Mouse (Mus musculus): ENCODE data around the gene Tlr9. TPM values are rescaled to one million over a fixed set of nuclear protein-coding genes. Genes with fewer than 3 reads are reported as not detected.

The Tlr9 gene
- total RNA-seq, 2 experiments from 2014 or later: 0.82 to 1.1 TPM

DNA sequence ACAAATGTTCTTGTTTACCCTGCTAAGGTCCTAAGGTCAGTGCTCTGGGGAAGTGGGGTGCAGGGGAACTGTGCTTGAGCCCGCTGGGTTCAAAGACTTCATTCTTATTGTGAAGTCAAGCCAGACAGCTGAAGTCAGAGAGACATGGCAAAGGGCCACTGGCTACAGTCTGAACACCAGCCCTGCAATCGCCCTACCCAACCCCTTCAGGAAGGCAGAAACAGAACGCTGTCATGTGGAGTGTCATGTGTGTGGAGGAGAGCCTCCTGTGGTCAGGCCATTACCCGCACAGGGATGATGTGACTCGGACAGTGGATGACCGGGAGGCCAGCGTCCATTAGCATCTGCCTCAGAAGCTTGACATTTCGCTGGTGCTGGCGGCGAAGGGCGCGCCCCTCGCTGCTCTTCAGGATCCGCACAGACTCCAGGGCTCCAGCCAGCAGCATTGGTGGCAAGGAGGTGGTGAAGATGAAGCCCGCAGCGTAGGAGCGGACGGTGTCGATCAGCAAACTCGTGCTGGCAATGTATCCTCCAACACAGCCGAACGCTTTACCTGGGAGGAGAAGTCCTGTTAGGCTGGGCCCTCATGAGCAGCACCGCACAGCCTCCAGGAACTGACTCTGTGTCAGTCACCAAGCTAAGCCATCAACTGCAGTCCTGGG, 13.9 kb downstream of the Tlr9 start:
- DNase-seq (ENCODE audit: extremely low spot score in 1 of 2, low spot score in 2 of 2): no peak
- TF ChIP-seq CTCF (IDR thresholded peaks at IDR 0.05): no peak
- intact Hi-C loops (cut with DNase I): no loop called here
- Histone ChIP-seq H3K27ac (no peak overlapping the region; the same call in 1 of the 2 replicates), H3K4me3 (no peak overlapping the region)

DNA sequence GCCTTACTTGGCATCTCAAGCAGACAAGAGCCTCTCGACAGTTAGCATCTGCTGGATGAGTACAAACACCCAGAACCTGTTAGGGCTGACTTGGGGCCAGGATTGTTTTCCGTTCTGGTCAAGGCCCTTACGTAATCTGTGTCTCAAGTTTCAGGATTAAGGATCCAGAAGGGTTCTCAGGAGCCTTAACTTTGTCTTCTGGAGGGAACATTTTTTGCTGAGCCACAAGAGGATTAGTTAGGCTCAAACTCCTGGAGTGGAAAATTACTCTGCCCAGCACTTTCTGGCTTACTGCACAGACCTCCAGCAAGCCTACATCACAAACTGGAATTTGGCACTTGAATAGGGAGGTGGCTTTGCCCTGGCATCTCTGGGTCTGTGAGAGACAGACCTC, 14.4 kb downstream of the Tlr9 start:
- no peak overlapping the region for H3K4me3 ChIP-seq
- no peak overlapping the region; the same call in 1 of the 2 replicates for H3K27ac ChIP-seq
- intact Hi-C loops (cut with DNase I): no loop called here
- TF ChIP-seq CTCF (IDR thresholded peaks at IDR 0.05): no peak
- DNase-seq (ENCODE audit: extremely low spot score in 1 of 2, low spot score in 2 of 2): no peak

DNA sequence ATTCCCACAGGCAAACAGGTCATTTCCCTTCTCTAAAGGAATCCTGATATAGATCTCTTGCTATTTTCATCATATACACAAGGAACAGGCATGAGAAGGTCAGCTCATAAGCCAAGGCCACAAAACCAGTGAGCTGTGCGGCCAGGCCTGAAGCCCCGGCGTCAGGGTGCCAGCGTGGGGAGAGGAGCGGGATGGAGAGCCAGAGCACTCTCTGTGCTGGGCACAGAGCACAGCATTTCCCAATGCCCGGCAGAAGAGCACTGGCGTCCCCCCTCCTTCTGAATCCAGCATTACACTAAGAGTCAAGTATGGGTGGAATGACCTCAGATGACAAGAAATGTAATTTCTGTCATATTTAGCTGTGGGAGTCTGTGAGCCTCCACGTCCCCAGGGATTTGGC, 15.0 kb downstream of the Tlr9 start:
- intact Hi-C loops (cut with DNase I): no loop called here
- no peak for DNase-seq (ENCODE audit: extremely low spot score in 1 of 2, low spot score in 2 of 2)
- Histone ChIP-seq H3K4me3 (no peak overlapping the region), H3K27ac (no peak overlapping the region)
- TF ChIP-seq CTCF (IDR thresholded peaks at IDR 0.05): no peak

DNA sequence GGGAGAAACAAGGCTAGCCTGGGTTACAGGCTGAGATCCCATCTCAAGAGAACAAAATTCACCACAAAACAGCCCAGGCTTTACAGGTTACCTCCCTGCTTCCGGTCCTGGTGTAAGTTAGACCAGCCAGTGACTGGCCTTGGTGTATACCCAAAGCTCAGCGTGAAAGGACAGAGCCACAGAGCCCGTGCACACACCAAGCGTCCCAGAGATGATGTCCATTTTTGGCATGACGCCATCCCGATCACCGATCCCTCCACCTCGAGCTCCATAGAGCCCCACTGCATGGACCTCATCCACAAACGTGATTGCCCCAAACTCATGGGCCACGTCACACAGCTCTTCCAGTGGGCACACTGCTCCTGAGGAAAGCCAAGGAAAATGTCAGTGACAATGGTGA, 15.5 kb downstream of the Tlr9 start:
- Histone ChIP-seq H3K4me3 (no peak overlapping the region), H3K27ac (no peak overlapping the region)
- intact Hi-C loops (cut with DNase I): no loop called here
- DNase-seq (ENCODE audit: extremely low spot score in 1 of 2, low spot score in 2 of 2): no peak
- TF ChIP-seq CTCF (IDR thresholded peaks at IDR 0.05): no peak

DNA sequence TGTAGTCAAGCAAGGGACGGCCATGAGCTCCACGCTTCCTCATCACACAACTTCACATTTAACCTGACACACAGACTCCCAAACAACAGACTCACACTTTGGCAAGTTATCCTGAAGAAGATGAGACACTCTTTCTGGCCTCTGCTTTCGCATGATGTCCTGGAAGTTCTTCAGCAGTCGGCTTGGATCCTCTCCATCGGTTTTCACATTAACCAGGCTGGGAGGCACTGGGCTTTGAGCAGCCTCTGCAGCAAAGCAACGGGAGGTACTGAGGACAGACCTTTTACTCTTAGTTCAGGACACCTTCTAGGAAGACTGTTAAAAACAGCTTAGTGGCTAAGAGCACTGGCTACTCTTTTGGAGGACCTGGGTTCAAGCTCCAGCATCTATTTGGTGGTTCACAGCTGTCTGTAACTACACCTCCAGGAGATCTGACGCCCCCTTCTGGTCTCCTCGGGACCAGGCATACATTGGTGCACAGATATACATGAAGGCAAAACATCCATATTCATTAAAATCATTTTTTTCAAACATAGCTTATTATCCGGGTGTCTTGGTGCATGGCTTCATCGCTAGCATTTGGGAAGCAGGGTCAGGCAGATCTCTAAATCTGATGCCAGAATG, 19.3 kb downstream of the Tlr9 start:
- intact Hi-C loops (cut with DNase I): no loop called here

DNA sequence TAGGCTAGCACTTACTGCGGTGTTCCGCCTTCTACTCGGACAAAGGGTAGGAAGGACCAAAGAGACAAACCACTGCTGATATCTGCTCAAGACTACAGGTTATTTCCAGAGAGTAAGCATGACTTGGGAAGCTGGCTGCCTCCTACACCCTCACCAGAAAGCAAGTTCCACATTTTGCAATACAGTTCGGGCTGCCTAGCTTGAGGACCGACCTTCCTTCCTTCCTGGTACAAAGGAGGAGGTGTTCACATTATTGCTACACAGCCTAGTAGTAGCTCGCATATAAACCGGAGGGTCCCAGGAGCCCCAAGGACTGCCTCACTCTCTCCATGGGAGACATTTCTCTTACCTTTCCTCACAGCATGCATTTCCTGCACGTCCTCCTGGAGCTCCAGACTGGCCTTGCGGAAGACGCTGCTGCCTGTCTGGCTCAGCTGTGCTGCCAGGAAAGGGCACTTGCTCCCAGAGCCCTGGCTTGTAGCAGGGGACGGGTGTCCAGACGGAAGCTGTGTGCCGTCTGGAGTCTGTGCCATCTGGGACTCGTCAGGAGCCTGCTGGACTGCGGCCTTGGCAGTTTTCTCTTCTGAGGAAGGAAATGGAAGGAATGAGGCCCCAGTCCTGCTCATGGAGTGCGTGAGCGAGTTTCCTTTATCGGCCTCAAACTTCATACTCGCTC, 20.6 kb downstream of the Tlr9 start:
- intact Hi-C loops (cut with DNase I): no loop called here
- H3K27ac ChIP-seq: no peak overlapping the region
- no peak for TF ChIP-seq CTCF (IDR thresholded peaks at IDR 0.05)
- no peak for DNase-seq (ENCODE audit: extremely low spot score in 1 of 2, low spot score in 2 of 2)
- no peak overlapping the region for H3K4me3 ChIP-seq

More for the DNA sequence above, 19.3 kb downstream of the Tlr9 start:
- no peak overlapping the region for H3K4me3 ChIP-seq
- TF ChIP-seq CTCF (IDR thresholded peaks at IDR 0.05): peak; percentile 20
- H3K27ac ChIP-seq: no peak overlapping the region
- no peak for DNase-seq (ENCODE audit: extremely low spot score in 1 of 2, low spot score in 2 of 2)

DNA sequence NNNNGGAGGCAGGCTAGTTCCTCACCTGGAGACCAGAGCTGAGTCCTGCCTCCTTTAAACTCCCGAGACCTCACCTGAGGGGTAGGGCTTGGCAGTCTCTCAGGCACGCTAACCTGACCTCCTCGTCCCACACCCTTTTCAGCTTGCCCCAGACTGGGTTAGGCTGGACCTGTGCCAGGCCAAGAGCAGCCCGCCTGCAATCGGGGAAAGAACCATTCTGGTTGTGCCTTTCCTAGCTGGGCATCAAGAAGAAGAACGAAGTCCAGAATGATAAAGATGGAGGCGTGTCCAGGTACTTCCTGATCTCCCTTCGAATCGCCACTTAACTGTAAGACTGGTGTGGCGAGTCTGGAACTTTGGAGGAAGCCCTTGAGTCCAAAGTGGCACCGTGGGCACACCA, 27.2 kb downstream of the Tlr9 start:
- no peak for TF ChIP-seq CTCF (IDR thresholded peaks at IDR 0.05)
- no peak overlapping the region for H3K4me3 ChIP-seq
- DNase-seq (ENCODE audit: extremely low spot score in 1 of 2, low spot score in 2 of 2): no peak
- H3K27ac ChIP-seq: no peak overlapping the region
- intact Hi-C loops (cut with DNase I): no loop called here

DNA sequence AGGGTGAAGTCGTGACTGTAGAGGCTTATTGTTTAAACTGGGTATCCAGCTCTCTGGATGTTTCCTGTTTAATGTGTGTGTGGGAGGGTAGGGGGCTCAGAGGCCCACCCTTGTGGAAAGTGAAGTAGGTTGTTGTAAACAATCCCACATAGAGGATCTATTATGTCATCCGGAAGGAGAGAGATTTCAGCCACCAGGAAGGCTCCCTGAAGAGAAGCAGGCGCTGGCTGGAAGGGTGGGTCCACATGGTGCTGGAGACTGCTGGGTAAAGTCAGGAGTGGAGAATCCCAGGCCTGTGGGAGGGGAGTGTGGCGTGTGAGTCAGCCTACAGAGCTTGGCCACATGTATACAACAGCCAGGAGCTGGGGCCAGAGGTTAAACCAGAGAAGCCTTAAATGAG, 27.8 kb downstream of the Tlr9 start:
- no peak overlapping the region for H3K4me3 ChIP-seq
- H3K27ac ChIP-seq: no peak overlapping the region
- TF ChIP-seq CTCF (IDR thresholded peaks at IDR 0.05): no peak
- intact Hi-C loops (cut with DNase I): no loop called here
- DNase-seq (ENCODE audit: extremely low spot score in 1 of 2, low spot score in 2 of 2): no peak

DNA sequence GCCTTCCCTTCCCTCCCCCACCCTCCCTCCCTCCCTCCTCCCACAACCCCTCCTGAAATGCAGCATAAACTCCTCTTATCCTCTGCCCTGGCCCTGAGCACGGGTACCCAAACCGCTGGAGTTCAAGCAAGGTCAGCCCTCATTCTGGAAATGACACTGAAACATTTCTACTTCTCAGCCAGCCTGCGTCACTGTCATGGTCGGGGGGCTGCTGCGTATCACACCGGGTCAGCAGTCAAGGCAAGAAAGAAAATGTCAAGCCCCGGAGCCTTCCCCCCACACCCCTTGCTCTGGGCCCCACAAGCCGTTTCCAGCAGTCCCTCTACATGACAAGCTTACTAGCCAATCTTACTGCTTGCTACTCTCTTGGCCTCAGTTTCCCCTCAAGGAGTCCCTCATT, 28.7 kb downstream of the Tlr9 start:
- no peak overlapping the region for H3K4me3 ChIP-seq
- intact Hi-C loops (cut with DNase I): no loop called here
- no peak overlapping the region for H3K27ac ChIP-seq
- DNase-seq (ENCODE audit: extremely low spot score in 1 of 2, low spot score in 2 of 2): no peak
- no peak for TF ChIP-seq CTCF (IDR thresholded peaks at IDR 0.05)

DNA sequence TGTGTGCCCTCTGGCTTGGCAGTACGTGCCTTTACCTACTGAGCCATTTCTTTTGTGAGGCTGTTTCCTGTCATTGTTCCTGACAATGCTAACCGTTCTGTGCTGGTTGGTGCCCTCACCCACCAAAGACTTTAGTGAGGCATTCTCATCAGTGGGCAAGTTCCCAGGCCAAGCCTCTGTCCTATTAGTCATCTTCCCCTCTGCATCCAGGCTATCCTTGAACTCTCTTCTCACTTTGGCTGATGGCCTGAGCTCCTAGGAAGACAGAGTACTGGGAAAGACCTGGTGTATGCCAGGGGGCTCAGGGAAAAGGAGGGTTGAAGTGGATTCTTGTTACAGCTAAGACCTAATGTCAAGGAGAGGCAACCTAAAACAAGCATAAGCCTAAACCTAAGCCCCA, 31.6 kb downstream of the Tlr9 start:
- intact Hi-C loops (cut with DNase I): no loop called here
- H3K27ac ChIP-seq: no peak overlapping the region
- no peak overlapping the region for H3K4me3 ChIP-seq
- no peak for TF ChIP-seq CTCF (IDR thresholded peaks at IDR 0.05)
- DNase-seq (ENCODE audit: extremely low spot score in 1 of 2, low spot score in 2 of 2): no peak

DNA sequence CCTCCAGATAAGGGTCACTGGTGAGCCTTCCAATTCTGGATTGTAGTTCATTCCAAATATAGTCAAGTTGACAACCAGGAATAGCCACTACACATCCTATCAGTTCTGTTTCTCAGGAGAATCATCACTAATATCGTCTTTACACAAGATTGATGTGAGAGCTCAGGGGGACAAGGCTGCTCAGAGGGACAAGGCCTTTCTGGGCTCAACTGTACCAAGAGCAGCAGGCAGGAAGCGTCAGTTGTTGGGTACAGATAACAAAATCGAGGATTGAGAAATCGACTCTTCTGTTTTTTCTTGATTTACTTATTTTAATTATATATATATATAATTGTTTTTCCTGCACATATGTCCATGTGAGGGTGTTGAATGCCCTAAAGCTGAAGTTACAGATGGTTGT, 36.0 kb downstream of the Tlr9 start:
- no peak overlapping the region for H3K27ac ChIP-seq
- H3K4me3 ChIP-seq: no peak overlapping the region
- TF ChIP-seq CTCF (IDR thresholded peaks at IDR 0.05): no peak
- intact Hi-C loops (cut with DNase I): no loop called here
- no peak for DNase-seq (ENCODE audit: extremely low spot score in 1 of 2, low spot score in 2 of 2)

DNA sequence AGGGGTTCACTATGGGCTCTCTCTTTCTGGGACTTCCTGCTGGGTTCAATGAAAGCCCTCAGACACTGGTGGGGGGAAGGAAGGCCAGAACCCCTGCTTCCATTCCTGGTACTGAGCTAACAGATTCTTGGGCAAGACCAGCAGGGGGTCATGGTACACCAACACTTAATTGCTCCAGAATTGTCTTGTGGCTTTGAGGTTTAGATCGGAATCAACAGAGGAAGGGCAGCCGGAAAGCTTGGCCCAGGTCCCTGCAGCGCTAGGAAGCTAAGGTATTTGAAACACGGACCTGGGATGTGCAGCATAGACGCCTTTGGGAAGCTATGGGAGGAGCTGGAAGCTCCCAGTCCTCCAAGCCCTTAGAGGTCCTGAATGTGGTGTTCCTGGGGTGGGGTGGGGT, 36.6 kb downstream of the Tlr9 start:
- no peak for TF ChIP-seq CTCF (IDR thresholded peaks at IDR 0.05)
- intact Hi-C loops (cut with DNase I): no loop called here

More for the DNA sequence above, 36.6 kb downstream of the Tlr9 start:
- Histone ChIP-seq H3K27ac (no peak overlapping the region), H3K4me3 (no peak overlapping the region)
- DNase-seq (ENCODE audit: extremely low spot score in 1 of 2, low spot score in 2 of 2): no peak
